Mouse (Mus musculus) stomach, postnatal 0 days (tissue): ENCODE measurements around the gene Nubpl.

Experiments
- CTCF ChIP-seq: IDR thresholded peaks from 2 replicates; pipeline ENCODE4 v1.5.1; 2016; ENCODE audit warnings: antibody characterized with exemption, low read depth, mild to moderate bottlenecking, moderate library complexity
- EP300 ChIP-seq: optimal IDR thresholded peaks from 2 replicates; pipeline ENCODE3; 2016; ENCODE audit warnings: antibody characterized with exemption

DNA sequence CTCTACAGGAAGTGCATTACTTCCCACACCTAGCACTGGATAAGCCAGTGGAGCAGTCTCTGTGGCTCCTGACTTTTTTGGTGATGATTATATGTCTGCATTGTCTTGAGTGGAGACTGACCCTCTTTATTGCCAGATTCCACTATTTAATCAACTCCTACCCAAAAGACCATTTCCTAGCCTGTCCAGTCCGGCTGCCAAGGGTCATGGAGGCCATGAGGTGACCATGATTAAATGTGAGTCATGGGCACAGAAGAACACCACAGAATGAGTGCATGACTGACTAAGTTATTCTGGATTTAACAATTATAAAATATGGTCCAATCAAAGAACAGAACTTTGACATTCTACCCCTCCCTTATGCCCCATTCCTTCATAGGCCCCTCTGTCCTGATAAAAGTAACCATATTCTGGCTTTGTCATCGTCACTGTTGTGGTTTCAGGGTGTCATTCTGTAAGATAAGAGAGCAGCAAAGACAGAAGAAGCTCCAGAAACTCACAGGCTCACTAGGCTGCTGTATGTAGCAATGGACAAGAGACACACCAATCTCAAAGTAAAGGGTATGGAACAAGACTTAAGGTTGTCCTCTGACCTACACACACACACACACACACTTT is 240.7 kb downstream of the Nubpl start:
- TF ChIP-seq EP300: no peak
- TF ChIP-seq CTCF: no peak
